Mouse (Mus musculus): ENCODE measurements around the gene Tpm1. TPM values are rescaled to one million over a fixed set of nuclear protein-coding genes. Genes with fewer than 3 reads are reported as not detected.

Gene Tpm1
- 422 TPM for polyA plus RNA-seq (2014; fragmentation: Illumina TruSeq; extraction: RNeasy Lipid Tissue Mini Kit (QIAGEN cat#74804); ENCODE audit: insufficient read depth, low read depth, low replicate concordance)

DNA sequence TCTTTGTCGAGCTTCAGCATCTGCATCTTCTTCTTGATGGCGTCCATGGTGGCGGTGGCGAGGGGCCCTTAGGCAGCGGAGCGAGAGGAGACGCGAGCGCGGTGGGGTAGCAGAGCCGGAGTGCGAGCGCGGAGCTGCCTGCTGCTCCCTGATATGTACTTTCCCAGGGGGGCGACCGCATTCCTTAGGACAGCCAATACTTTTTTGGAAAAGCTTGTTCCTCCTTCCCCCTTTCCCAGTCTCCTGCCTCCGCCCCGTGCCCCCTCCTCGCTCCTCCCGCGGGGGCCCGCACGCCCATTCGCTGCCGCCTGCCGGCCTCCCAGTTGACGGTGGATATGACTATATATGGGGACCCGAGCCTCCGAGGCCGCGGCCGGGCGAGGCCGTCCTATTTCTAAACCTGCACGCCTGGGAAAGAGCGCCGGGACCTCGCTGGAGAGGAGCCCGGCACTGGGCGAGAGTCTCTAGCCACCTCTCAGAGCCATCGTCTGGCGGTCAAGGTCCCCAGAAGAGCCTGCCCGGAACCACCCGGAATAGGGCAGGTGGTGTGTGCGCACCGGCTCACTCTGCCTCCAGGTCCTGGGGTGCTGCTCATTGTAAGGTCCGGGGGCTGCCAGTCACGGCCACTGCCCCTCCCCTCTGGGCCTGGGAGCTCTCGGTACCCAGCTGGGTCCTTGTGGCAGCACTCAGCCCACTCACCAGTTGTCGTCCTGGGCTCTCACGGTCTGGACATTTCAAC lies at the start of gene Tpm1:
Gene Tpm1 (minus strand): TSS at position 321 of the 739 bp plus-strand sequence.

DNA sequence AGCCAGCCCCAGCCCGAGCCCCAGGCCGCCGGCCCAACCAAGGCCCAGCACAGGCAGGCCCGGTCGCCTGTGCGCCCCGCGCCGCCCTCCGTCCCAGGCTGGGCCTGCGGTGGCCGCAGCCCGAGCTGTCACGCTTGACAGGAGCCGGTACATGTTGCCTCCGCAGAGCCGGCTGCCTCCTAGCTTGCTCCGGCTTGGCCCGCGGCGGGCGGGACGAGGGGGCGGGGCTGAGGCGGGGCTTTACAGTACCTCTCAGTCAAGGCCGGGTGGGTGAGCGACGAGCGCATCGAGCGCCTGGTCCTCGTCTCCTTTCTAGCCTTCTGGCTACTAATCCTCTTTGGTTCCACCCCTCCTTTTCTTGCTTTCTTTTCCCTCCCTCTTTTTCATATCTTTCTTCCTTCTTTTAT lies 74.0 kb downstream of the Tpm1 start, which contains the start of gene Lactb:
Gene Lactb (minus strand): TSS at position 246 of the 407 bp plus-strand sequence.

Other genes with a start within 250 kb of the Tpm1 start
- 7.3 TPM for gene Aph1c, start 214.7 kb downstream of the Tpm1 start, polyA plus RNA-seq (2014; fragmentation: Illumina TruSeq; extraction: RNeasy Lipid Tissue Mini Kit (QIAGEN cat#74804); ENCODE audit: insufficient read depth, low read depth, low replicate concordance)
- 16.6 TPM for gene Rab8b, start 129.7 kb downstream of the Tpm1 start, polyA plus RNA-seq (2014; fragmentation: Illumina TruSeq; extraction: RNeasy Lipid Tissue Mini Kit (QIAGEN cat#74804); ENCODE audit: insufficient read depth, low read depth, low replicate concordance)
- 370 TPM for gene Rps27l, start 103.3 kb downstream of the Tpm1 start, polyA plus RNA-seq (2014; fragmentation: Illumina TruSeq; extraction: RNeasy Lipid Tissue Mini Kit (QIAGEN cat#74804); ENCODE audit: insufficient read depth, low read depth, low replicate concordance)
- gene Lactb, start 73.9 kb downstream of the Tpm1 start, polyA plus RNA-seq (2014; fragmentation: Illumina TruSeq; extraction: RNeasy Lipid Tissue Mini Kit (QIAGEN cat#74804); ENCODE audit: insufficient read depth, low read depth, low replicate concordance) = 9.7 TPM

Measured in lung, adult 10 weeks (tissue).